Mouse (Mus musculus) liver, embryonic 12.5 days (tissue): ENCODE measurements around the gene Cnpy1. TPM values are rescaled to one million over a fixed set of nuclear protein-coding genes. Genes with fewer than 3 reads are reported as not detected.
A peak's percentile ranks its signal among the peaks of the same experiment; 100 is the strongest.

Experiments used
- ATAC-seq: fragments of 200-750 bp; cut with Nextera tagmentation; 2 replicates; pipeline ENCODE4 v1.8.0; 2017; ENCODE audit warnings: moderate number of reproducible peaks, mild to moderate bottlenecking, moderate library complexity
- H3K27ac ChIP-seq: fragments of 300-500 bp; sonication (generic); 2 replicates; pipeline ENCODE4 v1.5.1; 2016; ENCODE audit warnings: mild to moderate bottlenecking
- H3K27me3 ChIP-seq: fragments of 300-500 bp; sonication (generic); replicated peaks from 2 replicates; pipeline ENCODE4 v1.6.1; 2016; ENCODE audit warnings: mild to moderate bottlenecking, moderate library complexity
- H3K36me3 ChIP-seq: fragments of 300-500 bp; sonication (generic); 2 replicates; pipeline ENCODE4 v1.6.1; 2016; ENCODE audit warnings: mild to moderate bottlenecking, moderate library complexity
- H3K4me1 ChIP-seq: fragments of 300-500 bp; sonication (generic); 2 replicates; pipeline ENCODE4 v1.6.1; 2016
- H3K4me2 ChIP-seq: fragments of 300-500 bp; sonication (generic); 2 replicates; pipeline ENCODE4 v1.6.1; 2016; ENCODE audit warnings: mild to moderate bottlenecking, moderate library complexity
- H3K4me3 ChIP-seq: fragments of 300-500 bp; sonication (generic); 2 replicates; pipeline ENCODE4 v1.5.1; 2016; ENCODE audit warnings: mild to moderate bottlenecking, moderate library complexity
- H3K9ac ChIP-seq: fragments of 300-500 bp; sonication (generic); 2 replicates; pipeline ENCODE4 v1.6.1; 2016; ENCODE audit warnings: mild to moderate bottlenecking, moderate library complexity
- H3K9me3 ChIP-seq: fragments of 300-500 bp; sonication (generic); replicated peaks from 2 replicates; pipeline ENCODE4 v1.6.1; 2016; ENCODE audit warnings: mild to moderate bottlenecking, moderate library complexity
- WGBS: fragments of 180-500 bp; shearing (Covaris S2); methylation state at CpG from one replicate; pipeline ENCODE4 v1.1.7; 2016; ENCODE audit not compliant: insufficient replicate concordance; 5-methylcytosine and 5-hydroxymethylcytosine counted together
- polyA plus RNA-seq: library from polyadenylated mRNA; unstranded; fragments of >200 nt; fragmentation: Nextera tagmentation; extraction: Ambion mirVana; gene quantifications from 2 replicates; pipeline ENCODE4 v1.2.1, GENCODE M21; 2016

Cnpy1 gene
- polyA plus RNA-seq, 1 experiment from 2014 or later: not detected

DNA sequence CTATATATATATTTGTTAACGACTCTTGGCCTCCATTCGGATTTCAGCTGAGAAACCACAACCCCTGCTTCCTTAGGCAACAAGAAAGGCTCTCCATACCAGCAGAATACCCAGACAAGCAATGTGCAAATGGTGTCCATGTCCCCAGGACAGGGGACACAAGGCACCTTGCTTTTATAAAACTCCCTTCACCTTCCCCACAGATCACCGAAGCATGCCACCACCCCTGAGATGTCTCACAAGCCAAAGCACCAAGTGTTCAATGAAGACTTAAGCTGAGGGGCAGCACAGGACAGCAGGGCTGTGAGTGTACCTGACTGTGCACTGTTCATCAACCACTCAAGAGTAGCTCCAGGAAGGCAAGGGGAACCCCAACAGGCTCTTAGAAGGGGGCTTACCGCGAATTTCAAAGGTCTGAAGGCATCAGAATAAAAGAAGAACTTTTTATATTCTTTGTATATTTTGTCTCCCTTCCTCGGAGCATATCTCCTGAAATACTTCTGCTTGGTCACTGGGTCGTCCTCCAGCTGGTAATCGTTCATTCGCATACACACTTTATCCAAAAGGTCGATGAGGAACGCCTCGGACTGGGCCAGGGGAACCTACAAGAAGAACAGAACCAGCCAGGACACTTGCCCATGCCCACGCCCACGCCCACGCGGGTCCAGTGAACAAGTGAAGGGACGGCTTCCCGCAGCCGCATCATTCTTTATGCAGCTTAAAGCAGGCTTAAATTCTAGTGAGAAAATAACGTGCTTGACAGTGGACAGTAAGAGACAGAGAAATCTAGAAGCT is 36.7 kb downstream of the Cnpy1 start:
- H3K4me2 ChIP-seq: no peak overlapping the region
- no peaks in the 10 kb centered on the region for H3K9me3 ChIP-seq
- H3K4me1 ChIP-seq: peaks cover 13% of the 10 kb centered on the region; the same call in 1 of the 2 replicates
- H3K36me3 ChIP-seq: no peaks in the 10 kb centered on the region
- peaks cover 88% of the 10 kb centered on the region for H3K27me3 ChIP-seq
- no peak overlapping the region for H3K27ac ChIP-seq
- no peak overlapping the region for H3K9ac ChIP-seq
- H3K4me3 ChIP-seq: no peak overlapping the region
- no peak for ATAC-seq
- 15% methylated on average over 20 of the region's 20 CpGs for WGBS

DNA sequence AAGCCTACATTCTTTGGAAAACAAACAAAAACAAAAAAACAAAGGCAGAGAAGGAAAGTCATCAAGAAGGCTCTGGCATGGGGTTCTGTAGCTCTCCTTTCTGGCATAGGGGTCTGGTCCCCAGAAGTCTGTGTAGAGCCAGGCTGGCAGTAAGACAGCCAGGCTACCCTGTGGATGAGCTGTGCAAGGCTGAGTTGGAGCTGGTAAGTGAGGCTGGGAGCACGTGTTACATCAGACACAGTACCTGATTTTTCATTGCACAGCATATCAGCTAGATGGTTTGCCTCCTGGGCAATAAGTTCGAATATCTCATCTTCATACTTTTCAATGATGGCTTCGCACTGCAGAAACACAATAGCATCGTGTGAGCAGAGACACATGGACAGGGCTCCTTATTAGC is 38.6 kb downstream of the Cnpy1 start:
- Histone ChIP-seq H3K4me2 (no peak overlapping the region), H3K27ac (no peak overlapping the region), H3K36me3 (no peaks in the 10 kb centered on the region), H3K9me3 (no peaks in the 10 kb centered on the region), H3K27me3 (peaks cover 78% of the 10 kb centered on the region), H3K4me1 (peaks cover 13% of the 10 kb centered on the region; the same call in 1 of the 2 replicates), H3K4me3 (no peak overlapping the region), H3K9ac (no peak overlapping the region)
- ATAC-seq: no peak
- WGBS: 48% methylated on average over 4 of the region's 4 CpGs

DNA sequence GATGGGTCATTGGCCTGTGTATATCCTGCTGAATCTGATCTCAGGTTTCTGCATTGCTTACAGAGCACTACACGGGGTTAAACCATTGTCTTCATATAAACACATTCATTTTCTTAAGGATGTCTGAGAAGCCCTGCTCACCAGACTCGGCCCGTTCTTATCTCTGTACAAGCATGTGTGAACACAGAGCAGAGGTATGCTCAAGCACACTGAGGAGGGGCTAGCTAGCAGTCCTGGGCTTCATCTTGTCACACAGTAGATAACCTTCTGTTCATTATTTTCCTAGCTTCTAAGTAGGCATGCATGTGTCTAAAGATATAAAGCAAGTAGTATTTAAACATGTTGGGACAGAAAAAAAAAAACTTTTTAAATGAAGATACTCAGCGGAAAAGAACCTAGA is 39.2 kb downstream of the Cnpy1 start:
- Histone ChIP-seq H3K9me3 (no peaks in the 10 kb centered on the region), H3K9ac (no peak overlapping the region), H3K27me3 (peaks cover 72% of the 10 kb centered on the region), H3K4me3 (no peak overlapping the region), H3K27ac (no peak overlapping the region), H3K36me3 (no peaks in the 10 kb centered on the region), H3K4me2 (no peak overlapping the region), H3K4me1 (peaks cover 13% of the 10 kb centered on the region; the same call in 1 of the 2 replicates)
- 25% methylated on average over 4 of the region's 4 CpGs for WGBS
- ATAC-seq: peak; percentile 86

DNA sequence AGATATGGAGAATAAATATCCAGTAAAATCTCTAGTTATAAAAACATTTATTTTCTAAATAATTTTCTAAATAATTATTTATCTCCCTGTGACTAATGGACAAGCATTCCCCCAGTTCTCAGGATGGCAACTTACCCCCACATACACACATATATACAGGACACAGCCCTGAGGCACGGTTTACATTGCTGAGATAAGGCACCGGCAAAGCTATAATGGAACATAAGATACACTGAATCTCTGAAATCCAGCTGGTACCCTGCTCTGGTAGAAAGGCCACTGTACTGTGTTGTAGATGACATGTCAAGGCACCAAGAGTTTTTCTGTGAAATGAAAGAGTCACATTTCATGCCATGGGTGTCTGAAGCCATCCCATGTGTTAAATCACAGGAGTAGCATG is 40.9 kb downstream of the Cnpy1 start:
- 38% methylated on average over 2 of the region's 2 CpGs for WGBS
- H3K36me3 ChIP-seq: no peaks in the 10 kb centered on the region
- no peak overlapping the region for H3K4me3 ChIP-seq
- ATAC-seq: peak; percentile 55
- H3K4me1 ChIP-seq: peaks cover 11% of the 10 kb centered on the region; the same call in 1 of the 2 replicates
- peaks cover 66% of the 10 kb centered on the region for H3K27me3 ChIP-seq
- H3K9ac ChIP-seq: no peak overlapping the region
- H3K9me3 ChIP-seq: no peaks in the 10 kb centered on the region
- no peak overlapping the region for H3K4me2 ChIP-seq
- H3K27ac ChIP-seq: no peak overlapping the region

DNA sequence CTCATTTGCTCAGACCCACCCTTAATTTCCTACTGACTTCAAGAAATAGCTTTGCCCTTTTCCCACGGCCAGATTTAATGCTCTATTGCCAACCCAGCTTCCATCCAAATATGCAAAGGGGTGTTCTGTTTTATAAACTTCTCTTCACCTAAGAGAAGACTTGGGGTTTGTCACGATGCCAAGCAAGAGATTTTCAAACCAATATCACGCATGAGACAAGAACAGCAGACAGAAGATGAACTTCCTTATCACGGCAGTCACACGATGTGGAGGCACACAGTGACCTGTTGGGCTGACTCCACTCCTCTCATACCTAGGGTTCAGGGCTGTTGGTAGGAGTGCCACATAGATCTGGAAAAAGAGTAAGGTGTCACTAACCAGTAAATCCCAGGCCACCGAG is 42.5 kb downstream of the Cnpy1 start:
- Histone ChIP-seq H3K27ac (no peak overlapping the region), H3K4me3 (no peak overlapping the region), H3K36me3 (no peaks in the 10 kb centered on the region), H3K27me3 (peaks cover 65% of the 10 kb centered on the region), H3K9me3 (no peaks in the 10 kb centered on the region), H3K4me1 (peaks cover 8% of the 10 kb centered on the region; the same call in 1 of the 2 replicates), H3K9ac (no peak overlapping the region), H3K4me2 (no peak overlapping the region)
- WGBS: 50% methylated on average over 6 of the region's 6 CpGs
- no peak for ATAC-seq

DNA sequence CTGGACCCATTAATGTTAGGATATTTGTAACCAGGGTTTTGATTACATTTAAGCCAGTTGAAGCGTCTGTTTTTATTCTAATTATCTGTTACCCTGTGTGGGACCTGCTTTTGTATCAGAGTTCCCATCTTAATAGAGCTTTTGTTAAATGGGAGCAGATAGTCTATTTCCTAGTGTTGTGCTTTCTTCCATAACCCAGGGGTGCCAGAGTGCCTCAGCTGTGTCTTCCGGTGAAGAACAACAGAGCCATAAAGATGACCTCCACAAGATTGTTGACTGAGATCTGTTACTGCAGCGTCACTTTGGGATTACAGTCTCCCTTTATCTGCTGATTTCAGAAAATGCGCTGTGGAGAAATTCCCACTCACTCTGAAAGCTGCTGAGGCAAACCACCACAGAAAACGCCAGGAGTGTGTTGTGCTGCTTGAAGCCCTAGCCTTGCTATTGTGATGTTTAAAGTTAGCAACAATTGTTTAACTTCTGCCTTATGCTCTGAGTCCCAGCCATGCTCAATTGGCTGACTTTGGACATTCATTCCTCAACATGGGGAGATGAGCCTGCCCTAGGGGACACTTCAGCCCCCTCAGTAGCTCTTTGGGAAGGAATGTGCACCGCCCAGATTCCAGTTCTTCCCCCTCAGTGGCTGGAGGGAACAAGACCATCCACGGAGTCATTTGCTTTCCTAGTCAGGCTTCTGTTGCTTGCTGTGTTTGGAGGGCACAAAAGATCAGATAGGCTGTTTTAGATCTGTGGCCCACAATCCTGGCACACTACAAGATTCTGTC is 46.3 kb downstream of the Cnpy1 start:
- Histone ChIP-seq H3K4me3 (no peak overlapping the region), H3K36me3 (no peaks in the 10 kb centered on the region)
- WGBS: 42% methylated on average over 7 of the region's 7 CpGs

DNA sequence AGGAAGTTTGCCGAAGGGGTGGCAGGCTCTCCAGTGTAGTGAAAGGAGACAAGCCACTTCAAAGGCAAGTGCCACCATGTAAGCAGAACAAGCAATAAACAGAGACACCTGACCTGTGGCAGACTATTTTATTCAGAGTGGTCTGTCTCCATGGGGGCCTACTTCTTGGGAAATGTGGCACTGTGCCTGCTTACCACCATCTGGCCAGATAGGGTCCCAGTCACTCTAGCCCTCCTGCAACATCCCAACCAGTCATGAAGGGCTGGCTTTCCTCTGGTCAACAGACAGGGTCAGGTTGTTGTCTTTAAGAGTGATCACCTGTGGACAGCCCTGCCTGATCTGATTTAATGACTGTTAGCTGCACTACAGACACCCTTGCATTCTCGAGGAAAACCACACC is 50.1 kb downstream of the Cnpy1 start:
- no peak for ATAC-seq
- no peaks in the 10 kb centered on the region for H3K9me3 ChIP-seq
- H3K27ac ChIP-seq: no peak overlapping the region
- no peak overlapping the region for H3K9ac ChIP-seq
- H3K4me3 ChIP-seq: no peak overlapping the region
- no peaks in the 10 kb centered on the region for H3K36me3 ChIP-seq
- H3K27me3 ChIP-seq: peaks cover 76% of the 10 kb centered on the region
- WGBS: 48% methylated on average over 2 of the region's 2 CpGs
- H3K4me1 ChIP-seq: no peaks in the 10 kb centered on the region
- H3K4me2 ChIP-seq: no peak overlapping the region

More for the DNA sequence above, 46.3 kb downstream of the Cnpy1 start:
- no peak for ATAC-seq
- no peaks in the 10 kb centered on the region for H3K4me1 ChIP-seq
- peaks cover 53% of the 10 kb centered on the region for H3K27me3 ChIP-seq
- no peak overlapping the region for H3K4me2 ChIP-seq
- no peaks in the 10 kb centered on the region for H3K9me3 ChIP-seq
- no peak overlapping the region for H3K9ac ChIP-seq
- no peak overlapping the region for H3K27ac ChIP-seq

DNA sequence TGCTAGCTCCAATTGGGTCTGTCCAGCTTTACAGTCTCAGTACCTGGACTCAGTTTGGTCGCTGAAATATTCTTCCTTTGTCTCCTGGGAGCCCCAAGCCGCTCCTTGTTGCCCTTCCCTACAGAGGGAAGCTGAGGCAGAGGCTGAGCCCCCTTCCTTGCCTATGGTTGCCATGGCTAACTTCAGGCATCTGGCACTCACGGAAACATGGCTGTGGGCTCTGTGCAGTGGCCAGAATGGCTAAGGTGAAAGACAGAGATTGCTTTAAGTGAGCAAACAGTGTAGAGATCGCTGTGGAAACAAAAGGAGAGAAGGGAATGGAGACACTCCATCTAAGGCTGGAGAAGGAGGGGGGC is 53.5 kb downstream of the Cnpy1 start:
- no peak overlapping the region for H3K9ac ChIP-seq
- no peaks in the 10 kb centered on the region for H3K9me3 ChIP-seq
- no peak for ATAC-seq
- no peak overlapping the region for H3K4me2 ChIP-seq
- no peaks in the 10 kb centered on the region for H3K4me1 ChIP-seq
- peaks cover 66% of the 10 kb centered on the region for H3K27me3 ChIP-seq
- H3K36me3 ChIP-seq: no peaks in the 10 kb centered on the region
- H3K27ac ChIP-seq: no peak overlapping the region
- no peak overlapping the region for H3K4me3 ChIP-seq
- 51% methylated on average over 4 of the region's 4 CpGs for WGBS

DNA sequence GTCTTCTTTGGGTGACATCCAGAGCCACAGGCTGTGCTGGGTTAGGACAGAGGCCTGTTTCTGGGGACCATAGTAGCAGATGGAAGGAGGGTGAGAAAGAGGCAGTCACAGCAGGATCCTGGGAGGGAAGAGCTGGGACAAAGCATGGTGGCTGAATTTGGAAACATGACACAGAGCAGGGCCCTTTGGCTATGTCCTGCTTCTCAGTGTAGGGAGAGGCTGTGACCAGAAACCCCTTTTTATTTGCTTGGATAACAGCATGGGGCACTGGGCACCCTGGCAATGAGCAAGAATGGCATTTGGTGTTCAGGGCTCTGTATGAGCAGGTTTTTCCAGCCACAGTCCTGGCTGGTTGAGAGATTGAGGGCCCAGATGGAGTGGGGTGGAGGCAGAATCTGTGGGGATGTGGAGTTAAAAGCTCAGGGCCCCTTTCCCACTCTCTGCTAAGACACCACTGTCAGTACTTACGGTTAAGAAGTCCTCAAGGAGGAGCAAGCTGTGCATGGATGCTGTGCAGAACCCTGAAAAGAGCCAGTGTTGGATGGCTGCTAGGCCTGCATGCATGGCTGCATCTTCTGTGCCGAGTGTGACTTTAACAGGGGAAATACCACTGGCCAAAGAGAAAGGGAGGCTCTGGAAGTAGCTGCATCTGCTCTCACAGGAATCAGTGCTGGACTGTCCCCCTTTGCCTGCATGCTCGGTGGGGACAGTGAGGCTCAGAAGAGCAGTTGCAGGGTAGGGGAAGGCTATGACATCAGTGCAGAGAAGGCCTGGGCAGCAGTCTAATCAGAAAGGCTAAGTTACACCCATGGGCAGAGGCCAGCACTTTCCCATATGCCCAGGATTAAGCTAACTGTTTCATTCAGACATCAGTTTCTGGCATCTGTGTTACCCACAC is 54.2 kb downstream of the Cnpy1 start:
- 41% methylated on average over 3 of the region's 3 CpGs for WGBS
- ATAC-seq: no peak

DNA sequence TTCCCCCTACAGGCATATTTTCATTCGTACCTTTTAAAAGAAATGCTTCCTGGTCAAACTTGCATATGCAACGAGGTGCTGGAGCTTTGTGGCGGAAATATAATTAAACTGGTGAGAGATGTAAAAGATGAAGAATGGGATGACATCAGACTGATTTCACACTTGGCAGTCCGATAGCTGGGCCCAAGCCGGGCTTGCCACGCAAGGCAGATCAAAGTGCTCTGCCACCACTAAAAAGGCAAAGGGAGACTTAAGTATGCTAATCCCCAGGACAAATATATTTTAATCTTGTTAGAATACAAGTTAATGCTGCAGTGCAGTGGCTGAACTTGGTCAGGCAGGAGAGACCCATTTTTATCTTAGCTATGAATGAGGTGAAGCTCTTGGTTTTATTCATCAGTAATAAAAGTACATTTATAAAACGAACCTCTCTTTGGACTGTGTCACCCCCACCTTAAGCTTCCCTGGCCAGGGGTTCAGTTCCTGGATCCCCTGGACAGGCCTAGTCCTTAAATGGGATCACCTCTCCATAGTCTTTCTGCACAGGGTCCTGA is 66.3 kb downstream of the Cnpy1 start:
- WGBS: 30% methylated on average over 7 of the region's 7 CpGs
- Histone ChIP-seq H3K9me3 (no peaks in the 10 kb centered on the region), H3K36me3 (no peaks in the 10 kb centered on the region), H3K4me3 (no peak overlapping the region), H3K9ac (no peak overlapping the region), H3K4me1 (no peaks in the 10 kb centered on the region), H3K4me2 (no peak overlapping the region), H3K27ac (no peak overlapping the region), H3K27me3 (peaks cover 80% of the 10 kb centered on the region)
- ATAC-seq: no peak

More for the DNA sequence above, 54.2 kb downstream of the Cnpy1 start:
- Histone ChIP-seq H3K4me3 (no peak overlapping the region), H3K4me1 (no peaks in the 10 kb centered on the region), H3K27me3 (peaks cover 72% of the 10 kb centered on the region), H3K36me3 (no peaks in the 10 kb centered on the region), H3K27ac (no peak overlapping the region), H3K4me2 (no peak overlapping the region), H3K9me3 (no peaks in the 10 kb centered on the region), H3K9ac (no peak overlapping the region)

DNA sequence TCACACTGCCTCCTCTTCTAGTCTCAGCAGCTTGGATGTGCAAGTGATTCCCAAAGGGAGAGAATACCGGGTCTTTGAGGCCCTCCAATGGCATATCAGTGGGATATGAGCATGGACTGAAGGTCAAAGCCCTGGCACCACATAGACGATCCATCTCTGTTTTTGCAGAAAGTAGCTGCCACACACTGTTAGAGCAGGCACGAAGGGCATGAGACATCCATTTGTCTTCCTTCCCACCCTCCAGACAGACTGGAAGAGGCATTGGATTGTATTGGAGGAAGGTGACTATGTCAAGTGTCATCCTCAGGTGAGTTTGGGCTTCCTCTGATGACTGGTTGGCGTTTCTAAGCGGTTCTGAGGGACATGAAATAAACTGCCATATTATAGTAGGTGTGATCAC is 67.3 kb downstream of the Cnpy1 start:
- H3K27me3 ChIP-seq: peaks cover 89% of the 10 kb centered on the region
- no peak overlapping the region for H3K9ac ChIP-seq
- no peak overlapping the region for H3K27ac ChIP-seq
- no peak overlapping the region for H3K4me3 ChIP-seq
- no peaks in the 10 kb centered on the region for H3K9me3 ChIP-seq
- H3K4me1 ChIP-seq: no peaks in the 10 kb centered on the region
- ATAC-seq: no peak
- 17% methylated on average over 5 of the region's 5 CpGs for WGBS
- no peak overlapping the region for H3K4me2 ChIP-seq
- H3K36me3 ChIP-seq: no peaks in the 10 kb centered on the region
